Mouse (Mus musculus) liver, embryonic 14.5 days (tissue): ENCODE results near the gene Scaf8. TPM values are rescaled to one million over a fixed set of nuclear protein-coding genes. Genes with fewer than 3 reads are reported as not detected.
"Not testable (repeated sequence)": the region's sequence is repeated elsewhere in the genome, so short reads cannot be mapped to it uniquely, and the experiment has no call there.

ENCODE experiments used
- ATAC-seq: fragments of 200-750 bp; cut with Nextera tagmentation; 2 replicates; pipeline ENCODE4 v1.8.0; 2017; ENCODE audit warnings: moderate number of reproducible peaks, mild to moderate bottlenecking, moderate library complexity; ENCODE audit not compliant: insufficient read depth
- DNase-seq, 3 experiments: peaks; one replicate each; pipeline ENCODE4 v3.0.0-alpha.2; 2012 to 2013; ENCODE audit warnings: low read depth in 3 of 3, low spot score in 3 of 3
- H3K27ac ChIP-seq: fragments of 300-500 bp; sonication (generic); 2 replicates; pipeline ENCODE4 v1.5.1; 2014; ENCODE audit warnings: moderate library complexity, mild to moderate bottlenecking, control low read depth, inconsistent platforms
- H3K27me3 ChIP-seq: fragments of 300-500 bp; sonication (generic); 2 replicates; pipeline ENCODE4 v1.6.1; 2014; ENCODE audit warnings: mild to moderate bottlenecking, low read length, moderate library complexity; ENCODE audit not compliant: control insufficient read depth, insufficient read depth
- H3K36me3 ChIP-seq: fragments of 300-500 bp; sonication (generic); replicated peaks from 2 replicates; pipeline ENCODE4 v1.6.1; 2014; ENCODE audit warnings: low read depth; ENCODE audit not compliant: control insufficient read depth, insufficient read depth
- H3K4me1 ChIP-seq, 2 experiments: fragments of 200-500 bp in 1 of 2; fragments of 300-500 bp in 1 of 2; sonication (generic) in 1 of 2; replicated peaks; 2 replicates each; pipeline ENCODE4 v1.6.1; 2012 to 2014; ENCODE audit warnings: antibody characterized with exemption in 1 of 2, inconsistent platforms in 1 of 2, low read length in 1 of 2; ENCODE audit not compliant: control insufficient read depth in 2 of 2, insufficient read depth in 2 of 2
- H3K4me2 ChIP-seq: fragments of 300-500 bp; sonication (generic); 2 replicates; pipeline ENCODE4 v1.6.1; 2014; ENCODE audit warnings: low read depth, mild to moderate bottlenecking, control low read depth, moderate library complexity
- H3K4me3 ChIP-seq, 2 experiments: fragments of 200-500 bp in 1 of 2; fragments of 300-500 bp in 1 of 2; sonication (generic) in 1 of 2; 2 replicates each; pipeline ENCODE4 v1.5.1; 2012 to 2014; ENCODE audit warnings: low read depth in 2 of 2, low read length in 2 of 2, mild to moderate bottlenecking in 2 of 2, control low read depth in 1 of 2, inconsistent platforms in 1 of 2, moderate library complexity in 1 of 2; ENCODE audit not compliant: insufficient read depth in 1 of 2
- H3K9ac ChIP-seq: fragments of 300-500 bp; sonication (generic); replicated peaks from 2 replicates; pipeline ENCODE4 v1.6.1; 2014; ENCODE audit warnings: mild to moderate bottlenecking, control low read depth, moderate library complexity
- H3K9me3 ChIP-seq: fragments of 300-500 bp; sonication (generic); 2 replicates; pipeline ENCODE4 v1.6.1; 2016; ENCODE audit warnings: low read length, mixed read lengths; ENCODE audit not compliant: control insufficient read depth
- CTCF ChIP-seq: IDR thresholded peaks from 2 replicates; pipeline ENCODE4 v1.5.1; 2016; ENCODE audit warnings: antibody characterized with exemption, low read depth, control low read depth
- EP300 ChIP-seq: IDR thresholded peaks from 2 replicates; pipeline ENCODE4 v1.6.1; 2016; ENCODE audit warnings: antibody characterized with exemption, low read depth
- WGBS: fragments of 180-500 bp; shearing (Covaris S2); extraction: QIAGEN DNeasy Blood & Tissue Kit; methylation state at CpG from one replicate; pipeline ENCODE4 v1.1.7; 2014; ENCODE audit not compliant: insufficient replicate concordance; 5-methylcytosine and 5-hydroxymethylcytosine counted together
- polyA plus RNA-seq, 2 experiments: library from polyadenylated mRNA; depleted of rRNA in 1 of 2; stranded (reverse) in 1 of 2; unstranded in 1 of 2; fragments of >200 nt; fragmentation: Nextera tagmentation in 1 of 2; extraction: Ambion mirVana in 1 of 2; gene quantifications; 2 replicates each; pipeline versions ENCODE4 v1.2.1 to v1.2.3; 2012 to 2014

The Scaf8 gene
- polyA plus RNA-seq, 2 experiments: 8.2 to 10.1 TPM

GRCm38 (mm10) chr17:3148853-3149252, 34.1 kb downstream of the Scaf8 start:
- 80% methylated on average over 1 of the region's 1 CpGs for WGBS
- no peaks in the 10 kb centered on the region for H3K27me3 ChIP-seq
- peaks cover 0 to 4% of the 10 kb centered on the region in 2 experiments; a peak in 1 of 4 replicates for H3K4me1 ChIP-seq
- H3K4me2 ChIP-seq: no peak overlapping the region
- ATAC-seq: no peak
- no peak for DNase-seq
- H3K27ac ChIP-seq: no peak overlapping the region
- H3K4me3 ChIP-seq: no peak overlapping the region
- no peaks in the 10 kb centered on the region for H3K9me3 ChIP-seq
- no peak overlapping the region for H3K9ac ChIP-seq
- peaks cover 6% of the 10 kb centered on the region for H3K36me3 ChIP-seq
- TF ChIP-seq CTCF: no peak
- TF ChIP-seq EP300: no peak

GRCm38 (mm10) chr17:3149541-3149940, 34.8 kb downstream of the Scaf8 start:
- Histone ChIP-seq H3K27me3 (no peaks in the 10 kb centered on the region), H3K4me2 (no peak overlapping the region), H3K4me3 (no peak overlapping the region), H3K27ac (no peak overlapping the region), H3K9ac (no peak overlapping the region), H3K9me3 (no peaks in the 10 kb centered on the region), H3K36me3 (peaks cover 6% of the 10 kb centered on the region), H3K4me1 (peaks cover 0 to 4% of the 10 kb centered on the region in 2 experiments; a peak in 1 of 4 replicates)
- WGBS: 9% methylated on average over 1 of the region's 1 CpGs
- ATAC-seq: peak; percentile 28; the same call in 1 of the 2 replicates
- no peak for DNase-seq
- TF ChIP-seq EP300: no peak
- TF ChIP-seq CTCF: no peak

- H3K4me3 ChIP-seq, H3K9me3 ChIP-seq, DNase-seq, H3K4me1 ChIP-seq, H3K27ac ChIP-seq, ATAC-seq, H3K4me2 ChIP-seq, H3K27me3 ChIP-seq, H3K9ac ChIP-seq, H3K36me3 ChIP-seq: not testable (repeated sequence)
- 60% methylated on average over 1 of the region's 1 CpGs for WGBS
Measured at GRCm38 (mm10) chr17:3150701-3151100, 35.9 kb downstream of the Scaf8 start.

GRCm38 (mm10) chr17:3151181-3151580, 36.4 kb downstream of the Scaf8 start:
- H3K4me2 ChIP-seq: no peak overlapping the region
- H3K9ac ChIP-seq: no peak overlapping the region
- H3K27me3 ChIP-seq: no peaks in the 10 kb centered on the region
- DNase-seq: no peak
- peaks cover 4% of the 10 kb centered on the region for H3K36me3 ChIP-seq
- H3K4me1 ChIP-seq: peaks cover 0 to 4% of the 10 kb centered on the region in 2 experiments; a peak in 1 of 4 replicates
- no peak overlapping the region for H3K27ac ChIP-seq
- H3K4me3 ChIP-seq: no peak overlapping the region
- TF ChIP-seq CTCF: no peak
- ATAC-seq: no peak
- no peaks in the 10 kb centered on the region for H3K9me3 ChIP-seq

GRCm38 (mm10) chr17:3156176-3156575, 41.4 kb downstream of the Scaf8 start:
- peak; percentile 43; the same call in 1 of the 2 replicates for ATAC-seq
- DNase-seq: peak in 1 of 3 experiments; percentile 30

GRCm38 (mm10) chr17:3157016-3157415, 42.2 kb downstream of the Scaf8 start:
- Histone ChIP-seq H3K9ac (no peak overlapping the region), H3K4me1 (no peaks in the 10 kb centered on the region; a peak in 1 of 4 replicates), H3K27me3 (no peaks in the 10 kb centered on the region), H3K27ac (no peak overlapping the region), H3K4me3 (no peak overlapping the region), H3K4me2 (no peak overlapping the region), H3K9me3 (no peaks in the 10 kb centered on the region), H3K36me3 (peaks cover 9% of the 10 kb centered on the region)
- TF ChIP-seq EP300: no peak
- TF ChIP-seq CTCF: no peak
- no peak for DNase-seq
- ATAC-seq: no peak

More at GRCm38 (mm10) chr17:3156176-3156575, 41.4 kb downstream of the Scaf8 start:
- not testable (repeated sequence) for H3K4me3 ChIP-seq, H3K9me3 ChIP-seq, H3K36me3 ChIP-seq, H3K4me1 ChIP-seq, H3K27ac ChIP-seq, H3K4me2 ChIP-seq, H3K9ac ChIP-seq, H3K27me3 ChIP-seq
- 32% methylated on average over 9 of the region's 9 CpGs for WGBS
